Mouse (Mus musculus): ENCODE results near the gene Psmb4. TPM values are rescaled to one million over a fixed set of nuclear protein-coding genes. Genes with fewer than 3 reads are reported as not detected.

Gene Psmb4
- 212 and 235 TPM in 2 replicates for polyA plus RNA-seq (2012; rRNA removed)

GRCm38 (mm10) chr3:94886316-94887224 is at the start of gene Psmb4:
Gene Psmb4, minus strand, starts transcription at chr3:94886961.

GRCm38 (mm10) chr3:94932809-94933564 is 46.2 kb upstream of the Psmb4 start, which contains the start of gene Selenbp1:
Gene Selenbp1, plus strand, starts transcription at chr3:94933056.

GRCm38 (mm10) chr3:94837183-94837890 is 49.4 kb downstream of the Psmb4 start, which contains the start of gene Pogz:
Gene Pogz, plus strand, starts transcription at chr3:94837567.

Other genes with a start within 250 kb of the Psmb4 start
- not detected in 2 replicates for gene Gm10972, start 243.8 kb downstream of the Psmb4 start, polyA plus RNA-seq (2012; rRNA removed)
- 7.7 and 8.7 TPM in 2 replicates for gene Tuft1, start 228.1 kb downstream of the Psmb4 start, polyA plus RNA-seq (2012; rRNA removed)
- gene Selenbp2, start 193.4 kb downstream of the Psmb4 start, polyA plus RNA-seq (2012; rRNA removed) = 1.3 and 1.8 TPM in 2 replicates
- 4.6 and 5.1 TPM in 2 replicates for gene Cgn, start 100.5 kb downstream of the Psmb4 start, polyA plus RNA-seq (2012; rRNA removed)
- 22.0 and 41.5 TPM in 2 replicates for gene Pogz, start 49.4 kb downstream of the Psmb4 start, polyA plus RNA-seq (2012; rRNA removed)
- gene Selenbp1, start 46.1 kb upstream of the Psmb4 start, polyA plus RNA-seq (2012; rRNA removed) = 95.2 and 101 TPM in 2 replicates
- gene Rfx5, start 67.1 kb upstream of the Psmb4 start, polyA plus RNA-seq (2012; rRNA removed) = 22.2 and 27.5 TPM in 2 replicates
- gene Pi4kb, start 87.8 kb upstream of the Psmb4 start, polyA plus RNA-seq (2012; rRNA removed) = 45.6 and 48.2 TPM in 2 replicates
- gene Zfp687, start 128.5 kb upstream of the Psmb4 start, polyA plus RNA-seq (2012; rRNA removed) = 33.2 and 37.2 TPM in 2 replicates
- gene Psmd4, start 155.7 kb upstream of the Psmb4 start, polyA plus RNA-seq (2012; rRNA removed) = 182 and 241 TPM in 2 replicates
- 21.6 and 26.0 TPM in 2 replicates for gene Pip5k1a, start 220.0 kb upstream of the Psmb4 start, polyA plus RNA-seq (2012; rRNA removed)
- 109 and 113 TPM in 2 replicates for gene Vps72, start 224.1 kb upstream of the Psmb4 start, polyA plus RNA-seq (2012; rRNA removed)
- 0.54 and 0.90 TPM in 2 replicates for gene Tmod4, start 237.5 kb upstream of the Psmb4 start, polyA plus RNA-seq (2012; rRNA removed)
- 27.2 and 45.0 TPM in 2 replicates for gene Scnm1, start 247.1 kb upstream of the Psmb4 start, polyA plus RNA-seq (2012; rRNA removed)
- gene Lysmd1, start 247.1 kb upstream of the Psmb4 start, polyA plus RNA-seq (2012; rRNA removed) = 5.7 and 5.8 TPM in 2 replicates

Data from ovary, adult 2 months (tissue).